Mouse (Mus musculus) midbrain, embryonic 11.5 days (tissue): ENCODE results near the gene Cbx2. TPM values are rescaled to one million over a fixed set of nuclear protein-coding genes. Genes with fewer than 3 reads are reported as not detected.
A peak's percentile ranks its signal among the peaks of the same experiment; 100 is the strongest.

Experiments
- ATAC-seq: fragments of 200-750 bp; cut with Nextera tagmentation; 2 replicates; pipeline ENCODE4 v1.8.0; 2017; ENCODE audit warnings: moderate TSS enrichment, moderate library complexity; ENCODE audit not compliant: low FRiP score
- DNase-seq: peaks from one replicate; pipeline ENCODE4 v3.0.0; 2015; ENCODE audit warnings: low spot score; ENCODE audit errors: missing footprints
- H3K27ac ChIP-seq: fragments of 300-500 bp; sonication (generic); 2 replicates; pipeline ENCODE4 v1.5.1; 2014; ENCODE audit warnings: low read depth, low read length
- H3K27me3 ChIP-seq: fragments of 300-500 bp; sonication (generic); 2 replicates; pipeline ENCODE4 v1.6.1; 2014; ENCODE audit warnings: mild to moderate bottlenecking, low read length, moderate library complexity, mixed read lengths; ENCODE audit not compliant: control insufficient read depth, insufficient read depth
- H3K36me3 ChIP-seq: fragments of 300-500 bp; sonication (generic); 2 replicates; pipeline ENCODE4 v1.6.1; 2014; ENCODE audit warnings: mild to moderate bottlenecking, low read length, moderate library complexity, mixed read lengths; ENCODE audit not compliant: control insufficient read depth, insufficient read depth
- H3K4me1 ChIP-seq: fragments of 300-500 bp; sonication (generic); 2 replicates; pipeline ENCODE4 v1.6.1; 2014; ENCODE audit warnings: low read length; ENCODE audit not compliant: control insufficient read depth, insufficient read depth
- H3K4me2 ChIP-seq: fragments of 300-500 bp; sonication (generic); 2 replicates; pipeline ENCODE4 v1.6.1; 2014; ENCODE audit warnings: mild to moderate bottlenecking, moderate library complexity
- H3K4me3 ChIP-seq: fragments of 300-500 bp; sonication (generic); 2 replicates; pipeline ENCODE4 v1.5.1; 2014; ENCODE audit warnings: low read depth, low read length
- H3K9ac ChIP-seq: fragments of 300-500 bp; sonication (generic); 2 replicates; pipeline ENCODE4 v1.6.1; 2014; ENCODE audit warnings: low read length
- H3K9me3 ChIP-seq: fragments of 300-500 bp; sonication (generic); 2 replicates; pipeline ENCODE4 v1.6.1; 2016; ENCODE audit warnings: low read length; ENCODE audit not compliant: control insufficient read depth
- WGBS: fragments of 180-500 bp; shearing (Covaris S2); extraction: QIAGEN DNeasy Blood & Tissue Kit; methylation state at CpG from one replicate; pipeline ENCODE4 v1.1.7; 2014; 5-methylcytosine and 5-hydroxymethylcytosine counted together
- polyA plus RNA-seq: library from polyadenylated mRNA; unstranded; fragments of >200 nt; fragmentation: Nextera tagmentation; extraction: Ambion mirVana; gene quantifications from 2 replicates; pipeline ENCODE4 v1.2.1, GENCODE M21; 2014

The Cbx2 gene
- polyA plus RNA-seq, 1 experiment from 2014 or later = 70.5 TPM

DNA sequence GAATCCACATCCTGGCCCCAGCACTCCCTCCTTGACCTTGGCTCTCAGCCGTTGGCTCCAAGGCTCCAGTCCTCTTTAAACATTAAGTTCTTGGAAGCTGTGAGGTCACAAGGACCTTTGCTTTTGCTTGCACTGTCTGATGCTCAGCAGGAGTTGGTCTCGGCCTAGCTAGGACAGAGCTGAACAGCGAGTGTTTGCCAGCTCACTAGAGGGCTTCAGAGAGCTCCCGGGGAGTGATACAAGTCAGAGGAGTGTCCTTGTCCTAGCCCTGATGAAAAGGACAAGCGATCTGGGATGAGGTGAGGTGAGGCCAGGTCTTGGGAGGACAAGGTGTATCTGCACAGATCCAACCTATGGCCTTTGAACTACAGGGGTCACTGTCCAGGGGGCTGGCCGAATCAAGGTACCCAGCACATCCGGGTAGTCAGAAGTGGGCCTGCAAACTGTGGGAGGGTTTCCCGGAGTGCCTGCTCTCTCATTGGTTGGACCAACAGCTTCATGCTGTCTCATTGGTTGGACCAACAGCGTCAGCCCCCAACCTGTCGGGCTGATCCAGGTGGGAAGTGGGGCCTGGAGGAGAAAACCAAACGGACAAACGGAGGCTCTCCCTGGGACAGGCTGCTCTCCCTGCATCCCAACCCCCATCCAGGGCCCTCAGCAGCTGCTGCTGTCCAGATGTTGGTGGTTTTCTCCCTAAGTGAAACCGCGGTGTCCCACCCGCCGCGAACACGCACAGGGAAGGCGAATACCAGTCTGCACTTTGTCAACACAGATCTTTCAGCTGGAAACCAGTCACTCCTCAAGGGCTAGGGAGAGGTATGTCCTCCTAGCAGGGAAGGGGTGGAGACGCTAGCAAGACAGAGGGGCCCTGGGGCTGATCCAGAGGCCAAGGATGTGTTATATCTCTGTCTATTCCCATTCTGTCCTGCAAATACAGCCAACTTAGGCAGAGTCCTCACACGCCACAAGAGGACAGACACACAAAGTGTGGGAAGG, 15.0 kb upstream of the Cbx2 start:
- Histone ChIP-seq H3K4me1 (0 out of 2 replicates have a peak, but pooled peaks cover 2% of the 10 kb centered on the region), H3K27ac (no peak overlapping the region), H3K4me3 (peak overlapping the region; percentile 7; the same call in 1 of the 2 replicates), H3K27me3 (no peaks in the 10 kb centered on the region), H3K4me2 (peak overlapping the region; percentile 33), H3K9ac (no peak overlapping the region), H3K9me3 (no peaks in the 10 kb centered on the region), H3K36me3 (no peaks in the 10 kb centered on the region)
- WGBS = 16% methylated on average over 21 of the region's 21 CpGs
- DNase-seq (peak; percentile 91), ATAC-seq (peak; percentile 44; the same call in 1 of the 2 replicates)

- no peaks in the 10 kb centered on the region for H3K9me3 ChIP-seq
- WGBS = 88% methylated on average over 7 of the region's 7 CpGs
- ATAC-seq = no peak
Observed at GRCm38 (mm10) chr11:119014455-119014854, 8.3 kb upstream of the Cbx2 start.

GRCm38 (mm10) chr11:119017506-119017905, 5.3 kb upstream of the Cbx2 start:
- no peak overlapping the region for H3K9ac ChIP-seq
- no peaks in the 10 kb centered on the region for H3K9me3 ChIP-seq
- WGBS = 39% methylated on average over 7 of the region's 7 CpGs
- DNase-seq (no peak), ATAC-seq (no peak)
- no peak overlapping the region for H3K27ac ChIP-seq
- no peak overlapping the region for H3K4me2 ChIP-seq
- no peaks in the 10 kb centered on the region; the same call in 1 of the 2 replicates for H3K4me1 ChIP-seq
- H3K36me3 ChIP-seq = no peaks in the 10 kb centered on the region
- H3K27me3 ChIP-seq = peaks cover 3% of the 10 kb centered on the region; the same call in 1 of the 2 replicates
- H3K4me3 ChIP-seq = no peak overlapping the region

More at GRCm38 (mm10) chr11:119014455-119014854, 8.3 kb upstream of the Cbx2 start:
- H3K4me3 ChIP-seq = no peak overlapping the region
- H3K4me1 ChIP-seq = no peaks in the 10 kb centered on the region
- no peak overlapping the region for H3K27ac ChIP-seq
- H3K27me3 ChIP-seq = no peaks in the 10 kb centered on the region
- no peaks in the 10 kb centered on the region for H3K36me3 ChIP-seq
- no peak overlapping the region for H3K9ac ChIP-seq
- H3K4me2 ChIP-seq = no peak overlapping the region
- no peak for DNase-seq

DNA sequence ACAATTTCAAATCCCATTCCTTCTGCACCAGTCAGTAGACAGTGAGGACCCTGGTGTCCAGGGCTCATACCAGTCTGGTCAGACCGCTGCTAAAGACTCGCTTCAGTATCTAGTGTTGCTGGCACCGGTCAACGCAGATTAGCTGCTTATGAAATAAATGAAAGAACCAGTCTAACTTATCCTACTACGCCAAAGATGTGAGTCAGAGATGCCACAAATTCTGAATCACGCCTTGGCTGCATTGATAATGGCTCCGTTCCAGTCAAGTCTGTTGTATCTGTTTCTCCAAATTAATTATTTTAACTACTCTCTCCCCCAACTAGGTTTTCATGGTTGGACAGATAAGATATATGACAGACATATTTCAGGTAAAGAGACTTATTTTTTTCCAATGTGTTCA, 1.6 kb upstream of the Cbx2 start:
- ATAC-seq (no peak), DNase-seq (no peak)
- Histone ChIP-seq H3K4me1 (peaks cover 22% of the 10 kb centered on the region), H3K36me3 (peaks cover 1% of the 10 kb centered on the region), H3K27me3 (peaks cover 3% of the 10 kb centered on the region; the same call in 1 of the 2 replicates), H3K4me3 (no peak overlapping the region), H3K9me3 (no peaks in the 10 kb centered on the region), H3K9ac (no peak overlapping the region), H3K4me2 (no peak overlapping the region), H3K27ac (no peak overlapping the region)
- 95% methylated on average over 7 of the region's 7 CpGs for WGBS

DNA sequence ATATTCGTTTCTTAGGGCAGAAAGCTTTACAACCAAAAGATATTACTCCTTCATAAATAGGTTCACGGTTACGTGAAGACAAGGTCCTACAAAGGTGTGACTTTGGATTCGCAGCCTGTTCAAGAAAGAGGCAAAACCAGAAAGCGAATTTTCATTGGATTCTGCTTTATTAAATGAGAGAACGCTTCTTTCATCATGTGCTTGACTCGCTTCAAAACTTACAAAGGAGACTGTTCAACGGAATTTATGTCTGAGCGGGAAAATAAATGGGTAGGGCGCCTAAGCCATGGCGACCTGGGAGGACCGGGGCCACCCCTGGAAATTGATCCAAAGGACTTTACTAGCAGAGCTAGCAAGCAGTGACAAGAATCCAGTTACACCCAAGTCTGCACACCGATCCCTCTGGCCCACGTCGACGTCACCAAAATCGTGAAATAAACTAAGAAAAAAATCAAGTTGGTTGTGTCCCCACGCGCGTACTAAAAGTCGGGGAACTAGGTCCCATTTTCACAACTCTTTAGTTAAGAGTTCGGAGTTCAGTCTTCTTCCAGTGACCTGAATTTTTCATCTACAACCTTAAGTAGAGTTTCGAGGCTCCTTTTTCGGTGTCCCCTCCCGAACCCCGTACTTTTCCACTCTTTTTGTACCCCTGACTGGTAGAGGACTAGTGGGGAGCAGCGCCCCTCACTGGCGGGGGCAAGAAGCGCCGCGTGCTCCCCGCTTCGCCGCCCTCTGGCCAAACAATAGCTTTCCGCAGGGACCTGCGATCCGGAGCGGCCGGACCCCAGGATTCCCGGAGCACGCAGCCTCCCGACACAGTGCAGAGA, 481 bp upstream of the Cbx2 start:
- no peak for DNase-seq
- 6% methylated on average over 42 of the region's 42 CpGs for WGBS

DNA sequence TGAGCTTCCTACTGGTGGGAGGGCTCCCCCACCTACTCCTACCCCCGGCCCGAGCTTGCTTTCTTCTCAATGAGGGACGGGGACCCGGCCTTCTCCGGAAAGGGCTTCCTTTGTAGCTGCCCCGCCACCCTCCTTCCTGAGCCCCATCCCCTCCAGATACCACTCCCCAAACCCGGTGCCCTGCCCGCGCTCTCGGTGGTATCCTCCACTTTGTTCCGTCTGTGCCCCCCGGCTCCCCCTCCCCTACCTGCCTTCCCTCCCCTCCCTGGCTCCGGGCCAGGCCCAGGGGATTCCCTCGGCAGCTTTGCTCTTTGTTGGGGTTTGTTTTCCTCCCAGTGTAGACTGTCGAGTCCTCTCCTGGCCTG, 836 bp downstream of the Cbx2 start:
- Histone ChIP-seq H3K9ac (peak overlapping the region; percentile 93), H3K9me3 (no peaks in the 10 kb centered on the region), H3K4me3 (peak overlapping the region; percentile 75), H3K36me3 (peaks cover 23% of the 10 kb centered on the region), H3K27ac (peak overlapping the region; percentile 80), H3K4me1 (peaks cover 28% of the 10 kb centered on the region), H3K27me3 (peaks cover 3% of the 10 kb centered on the region; the same call in 1 of the 2 replicates), H3K4me2 (peak overlapping the region; percentile 94)
- DNase-seq (no peak), ATAC-seq (peak; percentile 41; the same call in 1 of the 2 replicates)
- 2% methylated on average over 15 of the region's 15 CpGs for WGBS

More for the DNA sequence above, 481 bp upstream of the Cbx2 start:
- Histone ChIP-seq H3K4me2 (peak overlapping the region; percentile 94), H3K4me3 (peak overlapping the region; percentile 75), H3K9ac (peak overlapping the region; percentile 93), H3K36me3 (peaks cover 11% of the 10 kb centered on the region), H3K9me3 (no peaks in the 10 kb centered on the region), H3K27ac (peak overlapping the region; percentile 53; the same call in 1 of the 2 replicates), H3K27me3 (peaks cover 3% of the 10 kb centered on the region; the same call in 1 of the 2 replicates), H3K4me1 (peaks cover 28% of the 10 kb centered on the region)
- no peak for ATAC-seq

GRCm38 (mm10) chr11:119024260-119024659, 1.5 kb downstream of the Cbx2 start:
- H3K4me1 ChIP-seq = peaks cover 28% of the 10 kb centered on the region
- no peak for DNase-seq
- H3K9me3 ChIP-seq = no peaks in the 10 kb centered on the region
- WGBS = 32% methylated on average over 7 of the region's 7 CpGs
- H3K4me3 ChIP-seq = peak overlapping the region; percentile 75
- peaks cover 3% of the 10 kb centered on the region; the same call in 1 of the 2 replicates for H3K27me3 ChIP-seq
- peaks cover 30% of the 10 kb centered on the region for H3K36me3 ChIP-seq
- H3K9ac ChIP-seq = peak overlapping the region; percentile 93
- peak overlapping the region; percentile 94 for H3K4me2 ChIP-seq
- no peak for ATAC-seq
- no peak overlapping the region for H3K27ac ChIP-seq

- H3K36me3 ChIP-seq = peaks cover 34% of the 10 kb centered on the region
- ATAC-seq = no peak
- H3K9ac ChIP-seq = no peak overlapping the region
- H3K27me3 ChIP-seq = peaks cover under 1% of the 10 kb centered on the region; the same call in 1 of the 2 replicates
- H3K27ac ChIP-seq = no peak overlapping the region
- WGBS = 66% methylated on average over 12 of the region's 12 CpGs
- H3K4me2 ChIP-seq = no peak overlapping the region; the same call in 1 of the 2 replicates
- H3K4me3 ChIP-seq = no peak overlapping the region
- no peaks in the 10 kb centered on the region for H3K9me3 ChIP-seq
- no peak for DNase-seq
- H3K4me1 ChIP-seq = peaks cover 28% of the 10 kb centered on the region
Observed at GRCm38 (mm10) chr11:119026203-119026602, 3.4 kb downstream of the Cbx2 start.
